Mouse (Mus musculus) small intestine, adult 2 months (tissue): Measurements from ENCODE around the gene Kbtbd12.

ENCODE experiments used
- CTCF ChIP-seq: fragments of 200-500 bp; IDR thresholded peaks from 2 replicates; pipeline ENCODE4 v1.5.1; 2012; ENCODE audit warnings: low read depth, mild to moderate bottlenecking, control low read depth, inconsistent platforms, low read length, moderate library complexity, mixed read lengths; ENCODE audit not compliant: insufficient replicate concordance, insufficient read length; ENCODE audit errors: extremely low read depth
- POLR2A ChIP-seq: fragments of 200-500 bp; IDR thresholded peaks from 2 replicates; pipeline ENCODE4 v1.6.1; 2012; ENCODE audit warnings: low read depth, mild to moderate bottlenecking, control low read depth, inconsistent platforms, low read length, moderate library complexity

DNA sequence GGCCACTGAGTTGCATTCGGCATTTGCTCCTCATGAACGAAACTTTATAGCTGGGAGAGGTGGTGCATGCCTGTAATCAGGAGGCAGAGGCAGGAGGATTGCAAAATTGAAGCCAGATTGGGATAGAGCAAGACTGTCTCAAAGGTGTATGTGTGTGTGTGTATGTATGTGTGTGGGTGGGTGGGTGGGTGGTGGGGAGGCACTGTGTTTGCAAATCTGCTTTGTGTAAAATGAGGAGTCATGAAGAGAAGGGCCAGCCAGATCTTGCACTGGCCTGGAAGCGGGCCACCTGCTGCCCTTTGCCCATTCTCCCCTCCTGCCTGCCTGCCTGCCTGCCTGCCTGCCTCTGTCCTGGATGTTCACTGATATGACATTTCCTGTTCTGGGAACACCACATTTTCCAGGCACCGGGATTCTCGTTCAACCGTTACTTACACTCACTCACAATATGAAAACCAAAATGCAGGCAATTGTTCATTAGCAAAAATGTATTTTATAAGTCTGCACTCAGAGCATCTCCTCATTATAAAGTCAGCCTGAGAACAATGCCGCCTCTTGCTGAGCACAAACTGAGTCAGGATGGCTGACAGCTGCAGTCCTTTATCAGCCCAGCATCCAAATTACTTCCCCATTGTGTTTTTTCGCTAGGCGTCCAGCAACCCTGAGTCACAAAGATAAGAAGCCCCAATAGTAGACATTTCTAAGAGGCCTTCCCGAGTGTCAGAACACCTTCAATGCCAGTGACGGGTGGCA, 92.9 kb downstream of the Kbtbd12 start:
- TF ChIP-seq CTCF (no peak), POLR2A (no peak)
